9 mouse cellular contexts compared by ENCODE assay signal in the genomic region with DNA sequence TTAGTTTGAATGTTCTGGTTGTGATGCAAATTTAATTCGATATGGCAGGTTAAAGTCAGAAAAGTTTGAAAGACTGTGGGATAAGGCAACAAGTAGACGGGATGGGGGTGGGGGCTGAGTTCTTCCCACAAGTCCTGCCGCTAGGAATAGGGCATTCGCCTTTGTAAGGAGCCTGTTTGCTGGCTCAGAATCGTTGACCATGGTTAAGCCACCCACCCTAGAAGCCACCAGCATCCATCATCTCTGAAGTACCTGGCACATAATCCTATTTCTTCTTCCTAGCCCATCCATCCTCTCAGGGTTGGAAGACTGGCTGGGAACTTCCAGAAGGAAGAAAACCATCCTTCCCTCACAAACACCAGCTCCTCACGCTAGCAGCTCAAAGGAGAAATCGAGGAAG. TPM values are rescaled to one million over a fixed set of nuclear protein-coding genes. Genes with fewer than 3 reads are reported as not detected.
DNase-seq lines count a peak whose midpoint lies in the region; ATAC-seq and TF ChIP-seq lines count a peak whose summit lies in the region.
"Had no signal": no experiment of that assay in that cellular context is flagged by ENCODE, and none has a peak within 500 bp of the region (broad histone marks: within the 10 kb centered on the region; RNA-seq: fewer than 3 reads in every experiment).

No protein-coding gene starts in this region.

- no peak for ATAC-seq in forebrain, embryonic 12.5 days (ENCODE audit: low FRiP score)
- ATAC-seq in liver, embryonic 14.5 days (ENCODE audit: insufficient read depth): no peak

- H3K36me3 ChIP-seq in heart, embryonic 10.5 days: no peaks in the 10 kb centered on the region
- no peaks in the 10 kb centered on the region for H3K36me3 ChIP-seq in CH12.LX (replicated peaks in 1 of 2; ENCODE audit: control insufficient read depth in 1 of 2, insufficient read depth in 1 of 2, low read length in 1 of 2)
- H3K36me3 ChIP-seq in forebrain, embryonic 12.5 days (replicated peaks): no peaks in the 10 kb centered on the region
- no peaks in the 10 kb centered on the region for H3K36me3 ChIP-seq in liver, embryonic 14.5 days (replicated peaks; ENCODE audit: control insufficient read depth, insufficient read depth, low read depth)
- H3K36me3 ChIP-seq: G1E had no signal

- in situ Hi-C loops in CH12.LX (cut with MboI; ENCODE audit: low pct_ligation_motif_present, low pct_unique_long_range_greater_than_20kb, low sequenced_read_pairs): no loop called here

- H3K4me1 ChIP-seq in heart, embryonic 10.5 days: peaks cover 5% of the 10 kb centered on the region; the same call in 1 of the 2 replicates
- H3K4me1 ChIP-seq in CH12.LX (ENCODE audit: control insufficient read depth in 1 of 2, insufficient read depth in 2 of 2): peaks cover 28 to 56% of the 10 kb centered on the region in 2 experiments
- H3K4me1 ChIP-seq in forebrain, embryonic 12.5 days: peaks cover 32% of the 10 kb centered on the region
- 0 out of 4 replicates have a peak, but pooled peaks cover 0 to 2% of the 10 kb centered on the region in 2 experiments for H3K4me1 ChIP-seq in liver, embryonic 14.5 days (replicated peaks; ENCODE audit: control insufficient read depth in 2 of 2, insufficient read depth in 2 of 2, low read length in 1 of 2)

- H3K9me3 ChIP-seq in heart, embryonic 10.5 days: no peaks in the 10 kb centered on the region
- H3K9me3 ChIP-seq in CH12.LX (replicated peaks; ENCODE audit: low read length): no peaks in the 10 kb centered on the region
- no peaks in the 10 kb centered on the region for H3K9me3 ChIP-seq in forebrain, embryonic 12.5 days
- H3K9me3 ChIP-seq in liver, embryonic 14.5 days (ENCODE audit: control insufficient read depth, low read length): no peaks in the 10 kb centered on the region
- H3K9me3 ChIP-seq: G1E had no signal

- intact Hi-C loops in heart, postnatal 14 days (cut with DNase I): loop anchor here (5.0 kb wide), 1 partner anchor 38 kb away; a partner anchor contains a TSS

- peak overlapping the region; percentile 56; the same call in 1 of the 2 replicates for H3K9ac ChIP-seq in CH12.LX (ENCODE audit: insufficient read depth, low read depth)
- peak overlapping the region; percentile 86 for H3K9ac ChIP-seq in forebrain, embryonic 12.5 days
- no peak overlapping the region for H3K9ac ChIP-seq in liver, embryonic 14.5 days (replicated peaks)

- DNase-seq in heart, embryonic 10.5 days (ENCODE audit: low spot score): no peak
- DNase-seq in heart, postnatal 14 days: no peak
- DNase-seq in CH12.LX (ENCODE audit: extremely low read depth): no peak
- no peak for DNase-seq in liver, embryonic 14.5 days (ENCODE audit: low read depth in 3 of 3, low spot score in 3 of 3)
- no peak for DNase-seq in adrenal gland, postnatal 10 days
- DNase-seq in layer of hippocampus, postnatal 14 days (ENCODE audit: low spot score in 2 of 2): no peak
- DNase-seq in layer of hippocampus, adult 18-20 months (ENCODE audit: low spot score in 2 of 2): no peak

- H3K79me2 ChIP-seq in CH12.LX (replicated peaks; ENCODE audit: control insufficient read depth, extremely low read depth, insufficient read depth, poor library complexity, severe bottlenecking): no peaks in the 10 kb centered on the region

- no peak for TF ChIP-seq POLR2A in CH12.LX (IDR thresholded peaks at IDR 0.05; ENCODE audit: low read depth, low read length)

- no peak for TF ChIP-seq RAD21 in CH12.LX (IDR thresholded peaks at IDR 0.05; ENCODE audit: low read depth, low read length)

- no peak for TF ChIP-seq EP300 in CH12.LX (IDR thresholded peaks at IDR 0.05; ENCODE audit: low read length)
- TF ChIP-seq EP300 in liver, embryonic 14.5 days (IDR thresholded peaks at IDR 0.05; ENCODE audit: low read depth): no peak

- peak overlapping the region; percentile 92 for H3K27ac ChIP-seq in heart, embryonic 10.5 days
- H3K27ac ChIP-seq in CH12.LX (ENCODE audit: insufficient read depth, low read depth): no peak overlapping the region
- peak overlapping the region; percentile 89; the same call in 1 of the 2 replicates for H3K27ac ChIP-seq in forebrain, embryonic 12.5 days
- no peak overlapping the region for H3K27ac ChIP-seq in liver, embryonic 14.5 days

- H3K4me3 ChIP-seq in heart, embryonic 10.5 days: peak overlapping the region; percentile 89
- peak overlapping the region; percentile 59 to 85 (median 68) for H3K4me3 ChIP-seq in CH12.LX (replicated peaks in 1 of 3; ENCODE audit: low read depth in 2 of 3, low read length in 2 of 3, poor library complexity in 1 of 3)
- H3K4me3 ChIP-seq in forebrain, embryonic 12.5 days (replicated peaks): peak overlapping the region; percentile 88
- peak overlapping the region; percentile 63 to 64; a peak in 3 of 4 replicates for H3K4me3 ChIP-seq in liver, embryonic 14.5 days (ENCODE audit: insufficient read depth in 1 of 2, low read depth in 2 of 2, low read length in 2 of 2)

- dilution Hi-C loops in CH12.LX (cut with MboI; ENCODE audit: extremely low pct_ligation_motif_present, extremely low pct_unique_long_range_greater_than_20kb, low sequenced_read_pairs): no loop called here

- H3K4me2 ChIP-seq in CH12.LX (ENCODE audit: insufficient read depth, low read depth, poor library complexity, severe bottlenecking): peak overlapping the region; percentile 77
- peak overlapping the region; percentile 82 for H3K4me2 ChIP-seq in forebrain, embryonic 12.5 days
- peak overlapping the region; percentile 83 for H3K4me2 ChIP-seq in liver, embryonic 14.5 days (ENCODE audit: low read depth)

- peaks cover 18% of the 10 kb centered on the region for H3K27me3 ChIP-seq in heart, embryonic 10.5 days (ENCODE audit: insufficient read depth, poor library complexity, severe bottlenecking)
- peaks cover 9% of the 10 kb centered on the region for H3K27me3 ChIP-seq in CH12.LX (replicated peaks)
- peaks cover 14% of the 10 kb centered on the region for H3K27me3 ChIP-seq in forebrain, embryonic 12.5 days
- H3K27me3 ChIP-seq in liver, embryonic 14.5 days (ENCODE audit: control insufficient read depth, insufficient read depth, low read length): peaks cover 25% of the 10 kb centered on the region

- TF ChIP-seq CTCF in CH12.LX (conservative IDR thresholded peaks at IDR 0.05 in 1 of 2, IDR thresholded peaks at IDR 0.05 in 1 of 2; ENCODE audit: low read depth in 2 of 2, low read length in 2 of 2): no peak
- no peak for TF ChIP-seq CTCF in liver, embryonic 14.5 days (IDR thresholded peaks at IDR 0.05; ENCODE audit: low read depth)

- WGBS in heart, embryonic 10.5 days: 12% methylated on average over 7 of the region's 7 CpGs
- 8% methylated on average over 7 of the region's 7 CpGs for whole genome bisulfite sequencing in forebrain, embryonic 12.5 days
- 23% methylated on average over 7 of the region's 7 CpGs for WGBS in liver, embryonic 14.5 days (ENCODE audit: insufficient replicate concordance)

RNA-seq across cellular contexts. Expression of a gene that starts 1.2 kb away (rescaled TPM):
- polyA plus RNA-seq in heart, embryonic 10.5 days (2016; fragmentation: Nextera tagmentation; extraction: Ambion mirVana): 3.6 and 6.8 TPM in 2 replicates
- total RNA-seq in heart, postnatal 14 days (2021): 1 to 10 TPM; 3.3 to 3.4 TPM
- total RNA-seq in CH12.LX (2012; rRNA removed) (10.9 and 13.1 TPM in 2 replicates), CH12.LX (2014; rRNA removed) (21.6 and 22.0 TPM in 2 replicates)
- 11.6 and 12.3 TPM in 2 replicates for polyA plus RNA-seq in CH12.LX (2012; ENCODE audit: insufficient read length, low read depth)
- 25.8 and 28.4 TPM in 2 replicates for polyA plus RNA-seq in forebrain, embryonic 12.5 days (2016; fragmentation: Nextera tagmentation; extraction: Ambion mirVana)
- 0.35 and 0.57 TPM in 2 replicates for polyA plus RNA-seq in liver, embryonic 14.5 days (2012; rRNA removed)
- polyA plus RNA-seq in liver, embryonic 14.5 days (2014; fragmentation: Nextera tagmentation; extraction: Ambion mirVana): 0.67 and 2.7 TPM in 2 replicates
- 10 to 100 TPM; 14.0 to 16.4 TPM for total RNA-seq in adrenal gland, postnatal 10 days (2021)
- 10 to 100 TPM; 40.8 to 44.6 TPM for total RNA-seq in layer of hippocampus, postnatal 14 days (2021)
- 10 to 100 TPM; 48.2 to 49.6 TPM for total RNA-seq in layer of hippocampus, adult 18-20 months (2021)

RNA-seq across cellular contexts. Expression of a gene that starts 4.2 kb away (rescaled TPM):
- 0.04 TPM in 1 of 2 replicates, not detected in the other for polyA plus RNA-seq in heart, embryonic 10.5 days (2016; fragmentation: Nextera tagmentation; extraction: Ambion mirVana)
- not detected for total RNA-seq in heart, postnatal 14 days (2021)
- total RNA-seq in CH12.LX (2012; rRNA removed) (not detected in 2 replicates), CH12.LX (2014; rRNA removed) (not detected in 2 replicates)
- not detected in 2 replicates for polyA plus RNA-seq in CH12.LX (2012; ENCODE audit: insufficient read length, low read depth)
- 0.19 and 0.24 TPM in 2 replicates for polyA plus RNA-seq in forebrain, embryonic 12.5 days (2016; fragmentation: Nextera tagmentation; extraction: Ambion mirVana)
- not detected in 2 replicates for polyA plus RNA-seq in liver, embryonic 14.5 days (2012; rRNA removed)
- not detected in 2 replicates for polyA plus RNA-seq in liver, embryonic 14.5 days (2014; fragmentation: Nextera tagmentation; extraction: Ambion mirVana)
- not detected for total RNA-seq in adrenal gland, postnatal 10 days (2021)
- total RNA-seq in layer of hippocampus, postnatal 14 days (2021): not detected
- not detected for total RNA-seq in layer of hippocampus, adult 18-20 months (2021)
- polyA plus RNA-seq: G1E had no signal

RNA-seq across cellular contexts. Expression of a gene that starts 36.5 kb away (rescaled TPM):
- polyA plus RNA-seq in heart, embryonic 10.5 days (2016; fragmentation: Nextera tagmentation; extraction: Ambion mirVana): 122 and 162 TPM in 2 replicates
- 10 to 100 TPM; 31.8 to 36.3 TPM for total RNA-seq in heart, postnatal 14 days (2021)
- total RNA-seq in CH12.LX (2012; rRNA removed) (70.2 and 84.1 TPM in 2 replicates), CH12.LX (2014; rRNA removed) (109 and 110 TPM in 2 replicates)
- 118 and 147 TPM in 2 replicates for polyA plus RNA-seq in CH12.LX (2012; ENCODE audit: insufficient read length, low read depth)
- polyA plus RNA-seq in forebrain, embryonic 12.5 days (2016; fragmentation: Nextera tagmentation; extraction: Ambion mirVana): 199 TPM in 2 replicates
- polyA plus RNA-seq in liver, embryonic 14.5 days (2012; rRNA removed): 15.4 and 37.0 TPM in 2 replicates
- polyA plus RNA-seq in liver, embryonic 14.5 days (2014; fragmentation: Nextera tagmentation; extraction: Ambion mirVana): 68.5 and 75.1 TPM in 2 replicates
- total RNA-seq in adrenal gland, postnatal 10 days (2021): 10 to 100 TPM; 56.9 to 70.5 TPM
- total RNA-seq in layer of hippocampus, postnatal 14 days (2021): 10 to 100 TPM; 33.7 to 34.1 TPM
- 10 to 100 TPM; 29.9 to 30.0 TPM for total RNA-seq in layer of hippocampus, adult 18-20 months (2021)

RNA-seq across cellular contexts. Expression of a gene that starts 56.3 kb away (rescaled TPM):
- polyA plus RNA-seq in heart, embryonic 10.5 days (2016; fragmentation: Nextera tagmentation; extraction: Ambion mirVana): not detected in 2 replicates
- total RNA-seq in heart, postnatal 14 days (2021): not detected
- total RNA-seq in CH12.LX (2012; rRNA removed) (not detected in 2 replicates), CH12.LX (2014; rRNA removed) (not detected in 2 replicates)
- polyA plus RNA-seq in CH12.LX (2012; ENCODE audit: insufficient read length, low read depth): not detected in 2 replicates
- polyA plus RNA-seq in forebrain, embryonic 12.5 days (2016; fragmentation: Nextera tagmentation; extraction: Ambion mirVana): not detected in 2 replicates
- not detected in 2 replicates for polyA plus RNA-seq in liver, embryonic 14.5 days (2012; rRNA removed)
- polyA plus RNA-seq in liver, embryonic 14.5 days (2014; fragmentation: Nextera tagmentation; extraction: Ambion mirVana): not detected in 2 replicates
- not detected for total RNA-seq in adrenal gland, postnatal 10 days (2021)
- total RNA-seq in layer of hippocampus, postnatal 14 days (2021): under 1 TPM in 1 of 2 experiments, not detected in 1; 0.30 TPM
- total RNA-seq in layer of hippocampus, adult 18-20 months (2021): not detected
- total RNA-seq: G1E had no signal
- polyA plus RNA-seq: G1E had no signal

RNA-seq across cellular contexts. Expression of a gene that starts 58.6 kb away (rescaled TPM):
- not detected in 2 replicates for polyA plus RNA-seq in heart, embryonic 10.5 days (2016; fragmentation: Nextera tagmentation; extraction: Ambion mirVana)
- not detected for total RNA-seq in heart, postnatal 14 days (2021)
- not detected in 2 replicates for total RNA-seq in CH12.LX (2012; rRNA removed)
- total RNA-seq in CH12.LX (2014; rRNA removed): not detected in 2 replicates
- not detected in 2 replicates for polyA plus RNA-seq in CH12.LX (2012; ENCODE audit: insufficient read length, low read depth)
- polyA plus RNA-seq in forebrain, embryonic 12.5 days (2016; fragmentation: Nextera tagmentation; extraction: Ambion mirVana): not detected in 2 replicates
- polyA plus RNA-seq in liver, embryonic 14.5 days (2012; rRNA removed): 0.05 TPM in 1 of 2 replicates, not detected in the other
- polyA plus RNA-seq in liver, embryonic 14.5 days (2014; fragmentation: Nextera tagmentation; extraction: Ambion mirVana): 0.14 TPM in 1 of 2 replicates, not detected in the other
- not detected for total RNA-seq in adrenal gland, postnatal 10 days (2021)
- under 1 TPM in 1 of 2 experiments, not detected in 1; 0.44 TPM for total RNA-seq in layer of hippocampus, postnatal 14 days (2021)
- total RNA-seq in layer of hippocampus, adult 18-20 months (2021): not detected
- polyA plus RNA-seq: G1E had no signal

Comparison
In these comparisons a context has a peak if more than half of its experiments do, and no peak if none do; other contexts are left out.
1. H3K27ac ChIP-seq: peak in heart, embryonic 10.5 days (single experiment) and forebrain, embryonic 12.5 days (single experiment); none in CH12.LX (single experiment) and liver, embryonic 14.5 days (single experiment).
2. Peak in every context shown above with its lines, with median percentiles within 50 percentile points of each other: H3K4me3 ChIP-seq and H3K4me2 ChIP-seq.